Mouse (Mus musculus) lung, adult 2 months (tissue): ENCODE results near the gene Hacd2.

Source experiments
- CTCF ChIP-seq: fragments of 200-500 bp; IDR thresholded peaks from 2 replicates; pipeline ENCODE4 v1.5.1; 2011; ENCODE audit warnings: mild to moderate bottlenecking, low read length, control low read depth; ENCODE audit not compliant: insufficient read depth
- POLR2A ChIP-seq: fragments of 200-500 bp; IDR thresholded peaks from 2 replicates; pipeline ENCODE4 v1.6.1; 2011; ENCODE audit warnings: low read depth, mild to moderate bottlenecking, control low read depth, low read length, borderline replicate concordance; ENCODE audit errors: extremely low read depth

DNA sequence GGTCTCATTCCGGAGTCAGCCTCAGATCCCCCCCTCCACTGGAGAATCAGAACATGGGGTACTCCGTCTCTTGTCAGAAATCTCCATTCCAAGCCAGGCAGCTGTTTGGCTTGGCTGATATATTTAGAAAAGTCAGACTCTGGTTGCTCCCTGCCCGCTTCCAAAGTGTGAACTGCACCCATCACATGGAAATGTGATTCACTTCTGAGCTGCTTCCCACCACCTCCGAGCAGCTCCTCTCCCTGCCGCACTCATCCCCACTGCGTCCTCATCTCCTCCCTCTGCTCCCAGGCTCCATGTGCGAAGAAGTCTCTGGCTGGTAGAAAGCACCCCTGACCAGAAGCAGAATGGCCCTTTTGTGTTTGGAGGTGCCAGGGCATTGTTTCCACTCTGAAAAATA, 95.2 kb downstream of the Hacd2 start:
- TF ChIP-seq POLR2A, result no peak
- TF ChIP-seq CTCF, result no peak
